Mouse (Mus musculus) MEL (cell line): ENCODE data around the gene Plekhb2.

ENCODE experiments used
- CTCF ChIP-seq, 3 experiments: IDR thresholded peaks in 2 of 3; conservative IDR thresholded peaks in 1 of 3; 2 replicates each; pipeline ENCODE4 v1.5.1; 2011 to 2012; ENCODE audit warnings: low read length in 3 of 3, low read depth in 2 of 3, mild to moderate bottlenecking in 2 of 3, improper control_type of control experiment in 1 of 3, inconsistent platforms in 1 of 3, mixed read lengths in 1 of 3, moderate library complexity in 1 of 3; ENCODE audit not compliant: control insufficient read depth in 1 of 3, insufficient read depth in 1 of 3, poor library complexity in 1 of 3, severe bottlenecking in 1 of 3
- EP300 ChIP-seq, 2 experiments: IDR thresholded peaks; 2 replicates each; pipeline ENCODE4 v1.6.1; 2011; ENCODE audit warnings: improper control_type of control experiment in 2 of 2, low read length in 2 of 2, low read depth in 1 of 2, mild to moderate bottlenecking in 1 of 2
- MAX ChIP-seq: IDR thresholded peaks from 2 replicates; pipeline ENCODE4 v1.6.1; 2011; ENCODE audit warnings: low read length, improper control_type of control experiment
- MYB ChIP-seq: IDR thresholded peaks from 2 replicates; pipeline ENCODE4 v1.6.1; 2011; ENCODE audit warnings: mild to moderate bottlenecking, low read depth, low read length, improper control_type of control experiment
- POLR2A ChIP-seq, 2 experiments: IDR thresholded peaks; 2 replicates each; pipeline ENCODE4 v1.6.1; 2011 to 2012; ENCODE audit warnings: low read length in 2 of 2, mild to moderate bottlenecking in 2 of 2, control low read depth in 1 of 2, improper control_type of control experiment in 1 of 2, low read depth in 1 of 2, moderate library complexity in 1 of 2; ENCODE audit not compliant: control insufficient read depth in 1 of 2, insufficient read depth in 1 of 2, poor library complexity in 1 of 2
- POLR2AphosphoS2 ChIP-seq: IDR thresholded peaks from 2 replicates; pipeline ENCODE4 v1.6.1; 2011; ENCODE audit warnings: low read length, improper control_type of control experiment
- SIN3A ChIP-seq: IDR thresholded peaks from 2 replicates; pipeline ENCODE4 v1.6.1; 2012; ENCODE audit warnings: low read length, improper control_type of control experiment, inconsistent platforms
- TCF12 ChIP-seq: IDR thresholded peaks from 2 replicates; pipeline ENCODE4 v1.6.1; 2014; ENCODE audit warnings: low read depth, mild to moderate bottlenecking, inconsistent platforms, low read length, improper control_type of control experiment, moderate library complexity

GRCm38 (mm10) chr1:34804863-34805262, 44.9 kb upstream of the Plekhb2 start:
- TF ChIP-seq POLR2AphosphoS2 (no peak), POLR2A (IDR thresholded peaks at IDR 0.05; ENCODE audit: control insufficient read depth in 1 of 2, insufficient read depth in 1 of 2, low read depth in 1 of 2, low read length in 2 of 2, poor library complexity in 1 of 2) (no peak), MAX (no peak), TCF12 (no peak), MYB (no peak), CTCF (IDR thresholded peaks at IDR 0.05 in 2 of 3, conservative IDR thresholded peaks at IDR 0.05 in 1 of 3; ENCODE audit: control insufficient read depth in 1 of 3, insufficient read depth in 1 of 3, low read depth in 2 of 3, low read length in 3 of 3, poor library complexity in 1 of 3, severe bottlenecking in 1 of 3) (no peak), EP300 (IDR thresholded peaks at IDR 0.05; ENCODE audit: low read depth in 1 of 2, low read length in 2 of 2) (no peak), SIN3A (no peak)
